Mouse (Mus musculus) ES-E14 (cell line): Measurements from ENCODE around the gene Zfp59. TPM values are rescaled to one million over a fixed set of nuclear protein-coding genes. Genes with fewer than 3 reads are reported as not detected.
"Not testable (repeated sequence)": the region's sequence is repeated elsewhere in the genome, so short reads cannot be mapped to it uniquely, and the experiment has no call there.

ENCODE experiments used
- DNase-seq: peaks from one replicate; pipeline ENCODE4 v3.0.0-alpha.2; 2013; ENCODE audit warnings: low read depth, low spot score
- H3K27ac ChIP-seq: 2 replicates; pipeline ENCODE4 v1.5.1; 2012; ENCODE audit warnings: low read depth, mild to moderate bottlenecking, low read length, moderate library complexity, mixed read lengths; ENCODE audit not compliant: poor library complexity, insufficient read depth, severe bottlenecking
- H3K36me3 ChIP-seq: 2 replicates; pipeline ENCODE4 v1.6.1; 2012; ENCODE audit warnings: mild to moderate bottlenecking, low read length, moderate library complexity, mixed read lengths; ENCODE audit not compliant: control insufficient read depth, poor library complexity, insufficient read depth, severe bottlenecking
- H3K4me1 ChIP-seq, 2 experiments: fragments of 150-350 bp in 1 of 2; sonication (generic) in 1 of 2; 2 replicates each; pipeline ENCODE4 v1.6.1; 2012; ENCODE audit warnings: low read length in 2 of 2, mild to moderate bottlenecking in 1 of 2, mixed read lengths in 1 of 2; ENCODE audit not compliant: control insufficient read depth in 2 of 2, insufficient read depth in 2 of 2, poor library complexity in 1 of 2
- H3K4me3 ChIP-seq, 2 experiments: fragments of 150-350 bp in 1 of 2; sonication (generic) in 1 of 2; 2 replicates each; pipeline ENCODE4 v1.5.1; 2012; ENCODE audit warnings: low read length in 2 of 2, low read depth in 1 of 2, mild to moderate bottlenecking in 1 of 2, mixed read lengths in 1 of 2; ENCODE audit not compliant: insufficient read depth in 1 of 2, poor library complexity in 1 of 2, severe bottlenecking in 1 of 2
- H3K9ac ChIP-seq: 2 replicates; pipeline ENCODE4 v1.6.1; 2012; ENCODE audit warnings: low read depth, mild to moderate bottlenecking, low read length, mixed read lengths; ENCODE audit not compliant: poor library complexity, insufficient read depth, severe bottlenecking
- H3K9me3 ChIP-seq: fragments of 150-350 bp; sonication (generic); 2 replicates; pipeline ENCODE4 v1.6.1; 2012; ENCODE audit warnings: low read depth, mild to moderate bottlenecking, low read length; ENCODE audit not compliant: control insufficient read depth, insufficient read depth
- CHD2 ChIP-seq: IDR thresholded peaks from 2 replicates; pipeline ENCODE4 v1.6.1; 2014; ENCODE audit warnings: mild to moderate bottlenecking, low read depth, low read length, inconsistent platforms
- HCFC1 ChIP-seq: IDR thresholded peaks from 2 replicates; pipeline ENCODE4 v1.6.1; 2012; ENCODE audit warnings: low read length, inconsistent platforms, borderline replicate concordance; ENCODE audit not compliant: insufficient read depth
- MAFK ChIP-seq: IDR thresholded peaks from 2 replicates; pipeline ENCODE4 v1.6.1; 2014; ENCODE audit warnings: mild to moderate bottlenecking, low read depth, low read length, inconsistent platforms; ENCODE audit not compliant: insufficient read depth
- ZC3H11A ChIP-seq: IDR thresholded peaks from 2 replicates; pipeline ENCODE4 v1.6.1; 2012; ENCODE audit warnings: low read depth, mild to moderate bottlenecking, inconsistent platforms, low read length, borderline replicate concordance
- ZNF384 ChIP-seq: IDR thresholded peaks from 2 replicates; pipeline ENCODE4 v1.6.1; 2012; ENCODE audit warnings: low read depth, low read length, inconsistent platforms
- in situ Hi-C, 2 experiments: fragments of 600-800 bp; cut with MboI; formaldehyde crosslinking; loops; one replicate each; pipeline ENCODE4 v1.15.1; 2025; ENCODE audit warnings: low sequenced_read_pairs in 2 of 2, inconsistent platforms in 1 of 2; ENCODE audit not compliant: unreplicated experiment in 2 of 2
- total RNA-seq: library from RNA; depleted of rRNA; stranded (reverse); fragments of 300-350 nt; gene quantifications from 2 replicates; pipeline ENCODE4 v1.2.3, GENCODE M21; 2012

Gene Zfp59
- total RNA-seq, 1 experiment, result 16.3 TPM

DNA sequence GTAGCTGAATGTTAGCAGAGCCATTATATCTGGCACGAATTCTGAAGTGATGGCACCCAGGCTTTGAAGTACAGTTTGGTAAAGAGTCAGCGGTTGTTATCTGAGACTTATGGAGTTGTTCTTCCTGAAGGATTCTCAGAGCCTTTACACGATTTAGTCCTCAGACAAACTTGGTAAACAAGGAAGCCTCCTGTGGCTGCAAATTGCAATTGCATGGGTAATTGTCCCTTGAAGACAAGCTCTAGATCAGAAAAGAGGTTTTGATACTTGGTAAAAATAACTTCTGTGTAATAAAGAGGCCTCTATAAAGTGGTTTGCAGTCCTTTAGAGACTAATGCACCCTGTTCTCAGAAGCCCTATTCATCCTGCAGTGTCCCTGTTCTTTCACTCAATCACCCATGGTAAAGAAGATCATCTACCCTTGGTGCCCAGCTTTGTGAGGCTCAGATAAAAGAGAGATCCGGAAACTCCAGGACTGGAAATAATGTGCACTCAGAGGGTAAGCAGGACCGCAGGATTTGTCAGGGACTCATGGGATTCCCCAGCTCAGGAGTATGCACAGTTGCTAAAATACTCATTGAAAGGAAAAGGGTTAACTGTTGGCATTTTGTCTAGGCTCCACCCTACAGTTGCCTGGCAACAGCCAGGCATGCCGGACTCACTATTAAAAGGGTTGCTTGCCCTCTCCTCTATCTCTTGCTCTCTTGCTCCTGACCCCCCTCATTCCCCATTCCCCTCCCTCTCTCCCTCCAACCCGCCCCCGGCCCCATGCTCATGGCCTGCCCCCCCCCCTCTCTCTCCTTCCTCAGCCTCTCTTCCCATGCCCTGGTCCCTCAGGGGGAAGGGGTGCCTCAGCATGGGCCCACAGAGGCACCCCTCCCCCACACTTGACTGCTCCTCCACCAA is 40.2 kb upstream of the Zfp59 start:
- in situ Hi-C loops, result no loop called here
- Histone ChIP-seq H3K9me3 (peaks cover 4% of the 10 kb centered on the region; the same call in 1 of the 2 replicates), H3K4me3 (no peak overlapping the region), H3K36me3 (no peaks in the 10 kb centered on the region), H3K4me1 (no peaks in the 10 kb centered on the region; a peak in 1 of 4 replicates), H3K27ac (no peak overlapping the region), H3K9ac (no peak overlapping the region)
- TF ChIP-seq ZC3H11A (no peak), HCFC1 (no peak), MAFK (no peak), CHD2 (no peak), ZNF384 (no peak)
- DNase-seq, result no peak

DNA sequence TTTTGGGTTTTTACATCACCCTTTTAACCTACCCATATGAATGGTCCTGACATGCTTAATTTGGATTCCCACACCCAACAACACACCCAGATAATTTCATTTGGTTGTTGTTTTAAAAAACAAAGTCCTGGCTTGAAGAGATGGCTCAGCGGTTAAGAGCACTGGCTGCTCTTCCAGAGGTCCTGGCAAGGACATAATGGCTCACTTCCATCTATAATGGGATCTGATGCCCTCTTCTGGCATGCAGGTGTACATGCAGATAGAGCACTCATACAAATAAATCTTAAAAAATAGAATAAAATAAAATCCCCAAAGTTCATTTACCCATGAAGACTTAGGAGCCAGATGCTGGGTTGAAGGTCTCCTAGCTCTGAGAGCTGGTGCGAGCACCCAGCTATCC is 37.3 kb upstream of the Zfp59 start:
- no peak for DNase-seq
- Histone ChIP-seq H3K4me1 (peaks cover 0 to 4% of the 10 kb centered on the region in 2 experiments; a peak in 3 of 4 replicates), H3K4me3 (no peak overlapping the region), H3K36me3 (no peaks in the 10 kb centered on the region; the same call in 1 of the 2 replicates), H3K27ac (no peak overlapping the region), H3K9ac (no peak overlapping the region), H3K9me3 (peaks cover 4% of the 10 kb centered on the region; the same call in 1 of the 2 replicates)
- no peak for TF ChIP-seq CHD2
- TF ChIP-seq ZC3H11A, result peak; percentile 45
- no peak for TF ChIP-seq ZNF384
- no peak for TF ChIP-seq MAFK
- TF ChIP-seq HCFC1, result no peak
- in situ Hi-C loops, result no loop called here

DNA sequence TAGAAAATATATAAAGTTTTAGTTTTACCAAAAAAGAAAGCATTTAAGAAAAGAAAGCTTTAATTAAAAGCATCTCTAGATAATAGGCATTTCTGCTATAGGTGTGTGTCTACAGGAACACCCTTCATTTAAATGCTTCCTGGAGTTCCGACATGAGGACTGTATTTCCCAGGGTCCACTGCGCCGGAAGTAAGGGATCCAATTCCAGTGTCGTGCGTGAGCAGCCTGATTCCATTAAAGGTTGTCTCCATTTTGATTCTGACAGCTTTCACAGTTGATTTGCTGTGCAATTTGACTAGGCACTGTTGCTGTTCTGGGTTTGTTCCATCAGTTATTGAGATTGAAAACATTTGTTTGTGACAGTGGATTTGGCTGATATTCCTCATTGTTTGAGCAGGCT is 35.4 kb upstream of the Zfp59 start:
- H3K4me3 ChIP-seq, result no peak overlapping the region
- peaks cover 0 to 4% of the 10 kb centered on the region in 2 experiments; a peak in 3 of 4 replicates for H3K4me1 ChIP-seq
- no peak overlapping the region; the same call in 1 of the 2 replicates for H3K9ac ChIP-seq
- in situ Hi-C loops, result no loop called here
- TF ChIP-seq HCFC1 (no peak), CHD2 (no peak), ZC3H11A (no peak), ZNF384 (no peak), MAFK (no peak)
- H3K36me3 ChIP-seq, result peaks cover 2% of the 10 kb centered on the region; the same call in 1 of the 2 replicates
- no peak for DNase-seq
- no peak overlapping the region for H3K27ac ChIP-seq
- no peaks in the 10 kb centered on the region for H3K9me3 ChIP-seq

DNA sequence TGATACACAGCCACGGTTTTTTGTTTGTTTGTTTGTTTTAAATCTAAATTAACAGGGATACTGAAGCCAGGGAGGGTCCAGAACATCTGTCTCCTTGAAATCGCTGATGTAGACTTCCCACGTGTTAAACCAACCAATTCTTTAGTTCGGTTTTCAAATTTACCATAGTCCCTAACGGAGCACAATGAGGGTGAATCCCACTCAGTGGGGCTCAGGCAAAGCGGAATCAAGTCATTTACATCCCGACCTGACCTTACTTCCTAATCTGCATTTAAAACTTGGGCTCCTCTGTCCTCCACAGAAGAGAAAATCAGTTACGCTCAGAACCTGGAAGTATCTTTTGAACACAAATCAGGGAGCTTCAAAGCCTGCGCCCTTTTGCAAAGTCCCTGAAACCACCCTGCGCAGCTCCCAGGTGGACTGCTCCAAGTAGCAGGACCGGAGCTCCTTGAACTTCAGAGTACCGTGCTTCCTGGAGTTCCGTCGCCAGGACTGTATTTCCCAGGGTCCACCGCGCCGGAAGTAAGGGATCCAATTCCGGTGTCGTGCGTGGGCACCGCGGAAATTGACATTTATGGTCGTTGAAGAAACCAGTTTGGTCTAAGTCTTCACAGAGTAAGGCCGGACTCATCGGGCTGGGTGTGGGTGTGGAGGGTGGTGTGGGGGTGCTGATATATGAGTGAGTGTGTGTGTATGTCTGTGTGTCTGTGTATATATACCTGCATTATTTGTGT is 33.9 kb upstream of the Zfp59 start:
- Histone ChIP-seq H3K9me3 (no peaks in the 10 kb centered on the region), H3K4me1 (peaks cover 0 to 4% of the 10 kb centered on the region in 2 experiments; a peak in 3 of 4 replicates), H3K4me3 (peak overlapping the region; percentile 67 to 75), H3K9ac (peak overlapping the region; percentile 76), H3K36me3 (peaks cover 10% of the 10 kb centered on the region), H3K27ac (peak overlapping the region; percentile 74; the same call in 1 of the 2 replicates)
- in situ Hi-C loops, result no loop called here
- peak; percentile 72 for TF ChIP-seq HCFC1
- TF ChIP-seq ZNF384, result no peak
- peak; percentile 63 for DNase-seq

DNA sequence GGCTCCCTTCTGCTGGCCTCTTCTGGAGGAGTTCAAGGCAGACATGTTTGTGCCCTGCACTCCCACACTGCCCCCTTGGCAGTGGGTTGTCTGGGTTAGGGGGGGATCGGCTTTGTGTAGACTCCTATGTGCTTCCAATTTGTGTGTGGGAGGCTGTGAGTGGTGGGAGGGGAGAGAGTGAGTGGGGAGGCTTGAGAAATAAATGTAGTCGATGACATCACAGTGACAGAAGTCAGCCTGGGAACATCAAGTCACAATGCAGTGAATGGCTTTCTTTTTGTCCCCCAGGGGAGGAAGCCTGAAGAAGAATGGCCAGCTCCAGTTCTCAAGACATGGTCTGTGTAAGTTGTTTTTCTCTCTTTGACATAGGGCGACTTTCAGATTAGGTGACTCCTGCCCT is 31.5 kb upstream of the Zfp59 start, which contains the start of gene Zfp626:
Gene Zfp626, plus strand, starts transcription at position 301 of the 400 bp plus-strand sequence.
- H3K4me3 ChIP-seq, DNase-seq, H3K4me1 ChIP-seq, H3K9me3 ChIP-seq, H3K27ac ChIP-seq, in situ Hi-C loops, H3K9ac ChIP-seq: not testable (repeated sequence)
- peaks cover 15% of the 10 kb centered on the region for H3K36me3 ChIP-seq

DNA sequence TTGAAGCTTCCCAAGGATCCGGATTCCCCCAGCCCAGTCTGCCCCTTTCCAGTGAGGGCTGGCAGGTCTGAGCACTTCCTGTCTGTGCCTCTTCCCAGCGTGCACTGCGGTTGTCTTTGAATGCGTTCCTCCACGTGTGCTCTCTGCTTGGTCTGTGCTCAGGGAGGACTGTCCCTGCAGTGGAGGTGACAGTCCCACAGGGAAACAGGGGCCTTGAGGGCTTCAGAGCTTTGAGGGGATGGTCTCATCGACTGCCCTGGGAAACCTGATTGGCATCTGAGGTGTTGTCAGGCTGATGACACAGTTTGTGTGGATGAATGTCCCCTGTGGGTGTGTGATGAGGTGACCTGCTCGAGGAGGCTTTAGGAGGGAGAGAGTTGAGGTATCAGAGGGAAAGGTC is 31.1 kb upstream of the Zfp59 start:
- DNase-seq, H3K27ac ChIP-seq, in situ Hi-C loops, H3K4me3 ChIP-seq, H3K9ac ChIP-seq, H3K4me1 ChIP-seq, H3K9me3 ChIP-seq: not testable (repeated sequence)
- H3K36me3 ChIP-seq, result peaks cover 15% of the 10 kb centered on the region
